Mouse (Mus musculus): ENCODE data around the gene Fto. TPM values are rescaled to one million over a fixed set of nuclear protein-coding genes. Genes with fewer than 3 reads are reported as not detected.

Gene Fto
- total RNA-seq, 2 experiments from 2014 or later: 143 TPM

DNA sequence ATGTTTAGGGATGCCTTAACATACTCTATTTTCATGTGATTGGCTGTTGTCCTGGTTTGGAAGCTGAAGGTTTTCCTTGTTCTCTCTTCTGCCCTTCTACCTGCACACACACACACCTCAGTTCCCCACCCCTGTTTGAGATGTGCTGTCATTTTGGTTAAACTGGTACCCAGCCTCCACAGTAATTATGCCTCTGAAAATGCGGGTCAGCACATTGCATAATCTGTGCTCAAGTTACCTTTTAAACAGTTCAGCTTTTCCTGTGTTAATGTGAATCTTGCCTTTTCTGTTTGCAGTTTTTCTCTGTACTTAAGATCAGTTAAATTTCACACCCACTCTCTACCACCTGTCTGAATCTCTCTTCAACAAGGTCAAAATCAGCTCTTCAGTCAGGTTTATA is 113.2 kb downstream of the Fto start:
- DNase-seq (ENCODE audit: low spot score in 2 of 2): no peak
- intact Hi-C loops (cut with DNase I): no loop called here

GRCm38 (mm10) chr8:91430333-91430940 is 117.1 kb downstream of the Fto start:
- no peak for DNase-seq (ENCODE audit: low spot score in 2 of 2)
- intact Hi-C loops (cut with DNase I): no loop called here

DNA sequence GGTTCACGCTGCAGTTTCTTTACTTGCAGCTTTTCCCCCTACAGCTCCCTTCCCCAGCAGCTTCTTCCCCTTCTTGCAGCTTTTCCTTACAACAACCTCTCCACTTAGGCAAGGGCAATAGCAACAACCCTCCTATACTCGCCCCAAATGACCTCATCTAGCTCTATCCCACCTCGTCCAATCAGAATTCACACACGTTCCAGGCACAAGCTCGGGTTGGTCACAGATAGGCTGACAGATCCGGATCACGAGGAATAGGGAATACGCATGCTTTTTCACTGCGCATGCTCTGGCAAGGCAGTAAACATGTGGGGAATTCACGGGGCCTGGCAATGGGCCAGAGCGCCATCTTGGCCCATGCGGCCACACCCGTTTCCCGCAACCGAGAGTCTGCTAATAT is 122.7 kb downstream of the Fto start:
- intact Hi-C loops (cut with DNase I): no loop called here
- DNase-seq (ENCODE audit: low spot score in 2 of 2): no peak

GRCm38 (mm10) chr8:91443911-91444310 is 130.6 kb downstream of the Fto start:
- intact Hi-C loops (cut with DNase I): no loop called here
- DNase-seq (ENCODE audit: low spot score in 2 of 2): no peak

GRCm38 (mm10) chr8:91444636-91445410 is 131.5 kb downstream of the Fto start:
- intact Hi-C loops (cut with DNase I): no loop called here

DNA sequence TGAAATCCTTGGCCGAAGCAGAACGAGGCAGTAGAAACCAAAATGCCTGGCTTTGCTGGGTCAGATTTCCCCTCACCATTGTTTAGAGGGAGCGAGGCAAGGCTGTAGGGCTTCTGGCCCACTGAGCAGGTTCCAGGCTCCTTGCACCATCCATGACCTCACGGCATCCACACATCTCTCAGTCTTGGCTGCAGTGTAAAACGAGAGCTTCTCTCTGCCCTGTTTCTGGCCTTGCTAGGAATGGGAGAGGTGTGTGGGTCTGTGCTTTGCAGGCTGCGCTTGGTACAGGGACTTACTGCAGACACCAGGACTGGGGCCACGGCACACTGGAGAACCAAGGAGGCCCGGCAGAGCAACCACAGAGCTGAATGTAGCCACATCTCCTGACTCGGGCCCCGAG is 132.2 kb downstream of the Fto start:
- no peak for DNase-seq (ENCODE audit: low spot score in 2 of 2)
- intact Hi-C loops (cut with DNase I): no loop called here

More at GRCm38 (mm10) chr8:91444636-91445410, 131.5 kb downstream of the Fto start:
- DNase-seq (ENCODE audit: low spot score in 2 of 2): peak in 1 of 2 experiments; percentile 40

DNA sequence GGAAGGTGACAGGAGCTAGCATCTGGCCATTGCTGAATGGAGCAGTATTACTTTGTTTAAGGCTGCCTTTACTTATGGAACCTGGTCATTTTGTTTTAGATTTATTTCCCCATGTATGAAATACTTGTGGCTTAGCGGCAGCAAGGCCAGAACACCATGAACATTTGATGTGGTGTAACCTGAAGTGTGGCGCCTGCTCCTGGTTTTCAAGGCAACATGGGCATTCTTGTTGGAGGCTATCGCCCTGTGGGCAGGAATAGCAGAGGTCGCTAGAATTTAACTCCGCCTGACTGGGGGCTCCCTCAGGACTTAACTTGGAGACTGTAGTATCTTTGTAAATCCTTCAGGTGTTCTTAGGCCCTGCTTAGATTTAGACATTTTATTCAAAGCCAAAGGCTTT is 132.7 kb downstream of the Fto start:
- intact Hi-C loops (cut with DNase I): no loop called here
- no peak for DNase-seq (ENCODE audit: low spot score in 2 of 2)

DNA sequence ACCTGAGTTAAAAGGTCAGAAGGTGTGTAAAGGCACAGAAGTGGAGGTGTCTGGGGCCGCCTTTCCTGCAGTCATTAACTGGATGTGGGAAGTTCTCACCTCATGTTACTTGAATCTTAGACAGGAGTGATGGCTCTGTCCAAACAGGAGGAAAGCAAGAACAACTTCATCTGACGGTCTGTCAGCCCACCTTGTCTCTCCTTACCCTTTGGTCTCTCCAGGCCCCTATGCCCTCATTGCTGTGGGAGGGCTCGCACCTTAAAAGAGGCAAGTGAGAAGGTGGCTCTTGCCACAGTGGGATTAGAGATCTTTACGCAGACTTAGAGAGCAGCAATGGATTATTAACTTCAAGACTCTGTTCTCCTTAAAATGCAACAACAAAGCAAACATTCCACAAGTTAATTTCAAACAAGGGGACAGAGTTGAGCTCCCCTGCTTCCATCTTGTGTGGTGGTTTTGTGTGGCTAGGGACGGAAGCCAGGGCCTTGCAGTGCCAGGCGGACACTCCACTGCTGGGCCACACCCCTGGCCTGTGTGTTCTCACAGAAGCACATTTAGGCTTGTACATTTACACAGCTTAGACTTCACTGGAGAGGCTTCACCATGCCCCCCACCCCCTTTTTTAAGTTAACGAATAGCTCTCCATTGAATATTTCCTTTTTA is 135.5 kb downstream of the Fto start:
- intact Hi-C loops (cut with DNase I): no loop called here
- DNase-seq (ENCODE audit: low spot score in 2 of 2): no peak

- no peak for DNase-seq (ENCODE audit: low spot score in 2 of 2)
- intact Hi-C loops (cut with DNase I): no loop called here
These were observed 141.6 kb downstream of the Fto start for GRCm38 (mm10) chr8:91454926-91455325.

- DNase-seq (ENCODE audit: low spot score in 2 of 2): no peak
- intact Hi-C loops (cut with DNase I): no loop called here
These were observed 142.3 kb downstream of the Fto start for GRCm38 (mm10) chr8:91455591-91455990.

- intact Hi-C loops (cut with DNase I): no loop called here
- DNase-seq (ENCODE audit: low spot score in 2 of 2): no peak
These were observed 144.7 kb downstream of the Fto start for GRCm38 (mm10) chr8:91458016-91458415.

DNA sequence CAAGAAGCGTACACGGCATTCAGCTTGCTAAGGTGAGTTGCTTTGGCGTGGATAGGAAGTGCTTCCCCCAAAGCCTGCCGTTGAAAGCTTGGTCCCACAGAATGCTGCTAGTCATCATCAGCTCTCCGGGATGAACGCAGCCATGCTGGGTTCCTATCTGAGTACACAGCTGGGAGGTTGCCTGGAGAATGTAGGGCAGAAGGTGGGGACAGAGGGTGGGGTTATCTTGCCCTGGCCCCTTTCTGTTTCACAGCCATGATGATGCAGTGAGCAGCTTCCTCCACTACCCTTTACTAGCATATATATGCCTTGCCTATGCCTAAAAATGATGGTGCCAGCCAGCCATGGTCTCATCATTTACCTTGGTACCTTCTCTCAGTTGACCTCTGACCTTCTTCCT is 147.6 kb downstream of the Fto start:
- no peak for DNase-seq (ENCODE audit: low spot score in 2 of 2)
- intact Hi-C loops (cut with DNase I): no loop called here

GRCm38 (mm10) chr8:91463757-91464156 is 150.4 kb downstream of the Fto start:
- no peak for DNase-seq (ENCODE audit: low spot score in 2 of 2)
- intact Hi-C loops (cut with DNase I): no loop called here

GRCm38 (mm10) chr8:91467463-91467862 is 154.1 kb downstream of the Fto start:
- DNase-seq (ENCODE audit: low spot score in 2 of 2): no peak
- intact Hi-C loops (cut with DNase I): no loop called here

GRCm38 (mm10) chr8:91467881-91468534 is 154.7 kb downstream of the Fto start:
- intact Hi-C loops (cut with DNase I): no loop called here
- no peak for DNase-seq (ENCODE audit: low spot score in 2 of 2)

DNA sequence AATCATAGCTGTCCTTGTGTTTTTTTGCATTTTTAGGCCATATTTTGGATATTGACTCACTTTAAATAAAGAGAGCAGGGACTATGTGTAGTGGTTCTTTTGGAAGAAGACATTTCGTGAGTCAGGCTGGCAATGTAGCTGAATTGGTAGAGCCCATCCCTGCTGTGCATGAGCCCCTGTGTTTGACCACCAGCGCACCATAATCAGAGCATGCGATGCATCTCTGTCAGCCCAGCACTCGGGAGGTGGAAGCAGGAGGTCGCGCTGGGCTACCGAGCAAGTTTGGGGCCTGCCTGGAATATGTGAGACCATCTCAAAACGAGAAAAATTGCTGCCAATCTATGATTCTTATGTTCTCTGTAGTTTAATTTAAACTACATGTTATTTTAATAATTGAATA is 156.1 kb downstream of the Fto start:
- intact Hi-C loops (cut with DNase I): no loop called here

GRCm38 (mm10) chr8:91474731-91475279 is 161.5 kb downstream of the Fto start:
- DNase-seq (ENCODE audit: low spot score in 2 of 2): peak; percentile 26 to 66
- intact Hi-C loops (cut with DNase I): no loop called here

More for the DNA sequence above, 156.1 kb downstream of the Fto start:
- no peak for DNase-seq (ENCODE audit: low spot score in 2 of 2)

GRCm38 (mm10) chr8:91476988-91477387 is 163.7 kb downstream of the Fto start:
- DNase-seq (ENCODE audit: low spot score in 2 of 2): no peak
- intact Hi-C loops (cut with DNase I): no loop called here

- intact Hi-C loops (cut with DNase I): no loop called here
- no peak for DNase-seq (ENCODE audit: low spot score in 2 of 2)
These were observed 164.1 kb downstream of the Fto start for GRCm38 (mm10) chr8:91477471-91477870.

GRCm38 (mm10) chr8:91482511-91482910 is 169.2 kb downstream of the Fto start:
- intact Hi-C loops (cut with DNase I): no loop called here
- no peak for DNase-seq (ENCODE audit: low spot score in 2 of 2)

All from left cerebral cortex, postnatal 25 days (tissue).